Mouse (Mus musculus): ENCODE data around the gene Wipf2. TPM values are rescaled to one million over a fixed set of nuclear protein-coding genes. Genes with fewer than 3 reads are reported as not detected.
A peak's percentile ranks its signal among the peaks of the same experiment; 100 is the strongest.
"Not testable (repeated sequence)": the region's sequence is repeated elsewhere in the genome, so short reads cannot be mapped to it uniquely, and the experiment has no call there.

Gene Wipf2
- polyA plus RNA-seq (2015; fragmentation: Nextera tagmentation; extraction: Ambion mirVana): 4.3 and 4.6 TPM in 2 replicates

- Histone ChIP-seq H3K4me2 (peak within 1 kb of the TSS; percentile 70), H3K9me3 (no peaks in the 10 kb centered on the region), H3K4me1 (replicated peaks) (peaks cover 21% of the 10 kb centered on the region), H3K27me3 (no peaks in the 10 kb centered on the region), H3K4me3 (peak within 1 kb of the TSS; percentile 66), H3K9ac (peak within 1 kb of the TSS; percentile 79), H3K27ac (replicated peaks) (peak within 1 kb of the TSS; percentile 96), H3K36me3 (peaks cover 13% of the 10 kb centered on the region)
- peak; percentile 90 for ATAC-seq (ENCODE audit: low read depth)
- WGBS: 7% methylated on average over 39 of the region's 41 CpGs
Measured at GRCm38 (mm10) chr11:98863028-98863750, at the start of gene Wipf2. Wipf2 (plus strand) TSS chr11:98863638.

- Histone ChIP-seq H3K4me3 (no peak overlapping the region), H3K4me1 (replicated peaks) (peaks cover 6% of the 10 kb centered on the region; the same call in 1 of the 2 replicates), H3K9me3 (no peaks in the 10 kb centered on the region), H3K36me3 (peaks cover 92% of the 10 kb centered on the region), H3K4me2 (no peak overlapping the region), H3K27ac (replicated peaks) (no peak overlapping the region), H3K9ac (no peak overlapping the region), H3K27me3 (no peaks in the 10 kb centered on the region)
- ATAC-seq (ENCODE audit: low read depth): no peak
- WGBS: 98% methylated on average over 1 of the region's 1 CpGs
Measured at GRCm38 (mm10) chr11:98816706-98817239, 46.7 kb upstream of the Wipf2 start.

GRCm38 (mm10) chr11:98820968-98821367, 42.5 kb upstream of the Wipf2 start:
- no peak overlapping the region for H3K4me3 ChIP-seq

GRCm38 (mm10) chr11:98826071-98826470, 37.4 kb upstream of the Wipf2 start:
- not testable (repeated sequence) for H3K27ac ChIP-seq (replicated peaks); H3K9me3 ChIP-seq; H3K4me1 ChIP-seq (replicated peaks); ATAC-seq (ENCODE audit: low read depth); H3K4me3 ChIP-seq; H3K27me3 ChIP-seq; H3K9ac ChIP-seq; H3K4me2 ChIP-seq
- WGBS: 92% methylated on average over 2 of the region's 2 CpGs
- peaks cover 97% of the 10 kb centered on the region for H3K36me3 ChIP-seq

More at GRCm38 (mm10) chr11:98820968-98821367, 42.5 kb upstream of the Wipf2 start:
- Histone ChIP-seq H3K4me1 (replicated peaks) (no peaks in the 10 kb centered on the region), H3K27ac (replicated peaks) (no peak overlapping the region), H3K27me3 (no peaks in the 10 kb centered on the region), H3K9me3 (no peaks in the 10 kb centered on the region), H3K36me3 (peaks cover 96% of the 10 kb centered on the region), H3K4me2 (no peak overlapping the region), H3K9ac (no peak overlapping the region)
- no peak for ATAC-seq (ENCODE audit: low read depth)
- WGBS: 94% methylated on average over 5 of the region's 5 CpGs

GRCm38 (mm10) chr11:98827877-98828276, 35.6 kb upstream of the Wipf2 start:
- Histone ChIP-seq H3K9ac (no peak overlapping the region), H3K27ac (replicated peaks) (no peak overlapping the region), H3K9me3 (no peaks in the 10 kb centered on the region), H3K4me2 (no peak overlapping the region), H3K4me1 (replicated peaks) (no peaks in the 10 kb centered on the region), H3K36me3 (peaks cover 97% of the 10 kb centered on the region), H3K4me3 (no peak overlapping the region), H3K27me3 (no peaks in the 10 kb centered on the region)
- ATAC-seq (ENCODE audit: low read depth): no peak
- 93% methylated on average over 2 of the region's 2 CpGs for WGBS

- peaks cover 95% of the 10 kb centered on the region for H3K36me3 ChIP-seq
- no peaks in the 10 kb centered on the region for H3K9me3 ChIP-seq
- 78% methylated on average over 12 of the region's 12 CpGs for WGBS
- no peak overlapping the region for H3K9ac ChIP-seq
- no peak overlapping the region for H3K4me2 ChIP-seq
- H3K27ac ChIP-seq (replicated peaks): no peak overlapping the region
- no peaks in the 10 kb centered on the region for H3K27me3 ChIP-seq
- peaks cover 1% of the 10 kb centered on the region; the same call in 1 of the 2 replicates for H3K4me1 ChIP-seq (replicated peaks)
- no peak for ATAC-seq (ENCODE audit: low read depth)
- H3K4me3 ChIP-seq: no peak overlapping the region
Measured at GRCm38 (mm10) chr11:98829091-98829775, 34.2 kb upstream of the Wipf2 start.

- no peak overlapping the region for H3K4me3 ChIP-seq
- H3K4me1 ChIP-seq (replicated peaks): peaks cover 6% of the 10 kb centered on the region; the same call in 1 of the 2 replicates
- H3K9me3 ChIP-seq: no peaks in the 10 kb centered on the region
- no peak overlapping the region for H3K27ac ChIP-seq (replicated peaks)
- no peaks in the 10 kb centered on the region for H3K27me3 ChIP-seq
- WGBS: 76% methylated on average over 4 of the region's 4 CpGs
- no peak overlapping the region for H3K4me2 ChIP-seq
- no peak for ATAC-seq (ENCODE audit: low read depth)
- H3K36me3 ChIP-seq: peaks cover 95% of the 10 kb centered on the region
- H3K9ac ChIP-seq: no peak overlapping the region
Measured at GRCm38 (mm10) chr11:98829875-98830274, 33.6 kb upstream of the Wipf2 start.

GRCm38 (mm10) chr11:98835296-98835695, 28.1 kb upstream of the Wipf2 start:
- Histone ChIP-seq H3K27me3 (peaks cover 9% of the 10 kb centered on the region; the same call in 1 of the 2 replicates), H3K36me3 (peaks cover 44% of the 10 kb centered on the region), H3K9me3 (no peaks in the 10 kb centered on the region), H3K4me1 (replicated peaks) (peaks cover 31% of the 10 kb centered on the region), H3K9ac (no peak overlapping the region), H3K27ac (replicated peaks) (no peak overlapping the region), H3K4me3 (no peak overlapping the region), H3K4me2 (no peak overlapping the region)
- 45% methylated on average over 5 of the region's 5 CpGs for WGBS
- no peak for ATAC-seq (ENCODE audit: low read depth)

GRCm38 (mm10) chr11:98835725-98836124, 27.7 kb upstream of the Wipf2 start:
- H3K27me3 ChIP-seq: peaks cover 12% of the 10 kb centered on the region; the same call in 1 of the 2 replicates
- H3K9me3 ChIP-seq: no peaks in the 10 kb centered on the region
- WGBS: 63% methylated on average over 3 of the region's 3 CpGs
- H3K27ac ChIP-seq (replicated peaks): no peak overlapping the region
- no peak overlapping the region for H3K4me3 ChIP-seq
- ATAC-seq (ENCODE audit: low read depth): 0 out of 2 replicates have a peak, but pooled peaks have one; percentile 1
- peaks cover 40% of the 10 kb centered on the region for H3K36me3 ChIP-seq
- peaks cover 31% of the 10 kb centered on the region for H3K4me1 ChIP-seq (replicated peaks)
- H3K4me2 ChIP-seq: no peak overlapping the region
- H3K9ac ChIP-seq: no peak overlapping the region

- no peak overlapping the region for H3K27ac ChIP-seq (replicated peaks)
- H3K4me3 ChIP-seq: peak overlapping the region; percentile 76
- peaks cover 36% of the 10 kb centered on the region for H3K36me3 ChIP-seq
- H3K4me1 ChIP-seq (replicated peaks): peaks cover 31% of the 10 kb centered on the region
- ATAC-seq (ENCODE audit: low read depth): peak; percentile 37; the same call in 1 of the 2 replicates
- H3K9ac ChIP-seq: no peak overlapping the region
- WGBS: 28% methylated on average over 7 of the region's 7 CpGs
- H3K9me3 ChIP-seq: no peaks in the 10 kb centered on the region
- H3K4me2 ChIP-seq: peak overlapping the region; percentile 94
- peaks cover 12% of the 10 kb centered on the region; the same call in 1 of the 2 replicates for H3K27me3 ChIP-seq
Measured at GRCm38 (mm10) chr11:98836128-98836527, 27.3 kb upstream of the Wipf2 start.

GRCm38 (mm10) chr11:98836651-98837141, 26.7 kb upstream of the Wipf2 start, which contains the start of gene Rapgefl1:
Rapgefl1 (plus strand) TSS chr11:98836785.
- under 1% methylated on average over 44 of the region's 48 CpGs for WGBS

More at GRCm38 (mm10) chr11:98836651-98837141, 26.7 kb upstream of the Wipf2 start, which contains the start of gene Rapgefl1:
- ATAC-seq (ENCODE audit: low read depth): peak; percentile 92
- Histone ChIP-seq H3K9me3 (no peaks in the 10 kb centered on the region), H3K4me2 (peak within 1 kb of the TSS; percentile 94), H3K9ac (peak within 1 kb of the TSS; percentile 87), H3K4me3 (peak within 1 kb of the TSS; percentile 76), H3K36me3 (peaks cover 30% of the 10 kb centered on the region), H3K27ac (replicated peaks) (peak within 1 kb of the TSS; percentile 81), H3K27me3 (peaks cover 12% of the 10 kb centered on the region; the same call in 1 of the 2 replicates), H3K4me1 (replicated peaks) (peaks cover 31% of the 10 kb centered on the region)
